Mouse (Mus musculus): ENCODE measurements around the gene Slc3a2. TPM values are rescaled to one million over a fixed set of nuclear protein-coding genes. Genes with fewer than 3 reads are reported as not detected.
A peak's percentile ranks its signal among the peaks of the same experiment; 100 is the strongest.
"Not testable (repeated sequence)": the region's sequence is repeated elsewhere in the genome, so short reads cannot be mapped to it uniquely, and the experiment has no call there.

Gene Slc3a2
- polyA plus RNA-seq, 1 experiment from 2014 or later, result 118 TPM

DNA sequence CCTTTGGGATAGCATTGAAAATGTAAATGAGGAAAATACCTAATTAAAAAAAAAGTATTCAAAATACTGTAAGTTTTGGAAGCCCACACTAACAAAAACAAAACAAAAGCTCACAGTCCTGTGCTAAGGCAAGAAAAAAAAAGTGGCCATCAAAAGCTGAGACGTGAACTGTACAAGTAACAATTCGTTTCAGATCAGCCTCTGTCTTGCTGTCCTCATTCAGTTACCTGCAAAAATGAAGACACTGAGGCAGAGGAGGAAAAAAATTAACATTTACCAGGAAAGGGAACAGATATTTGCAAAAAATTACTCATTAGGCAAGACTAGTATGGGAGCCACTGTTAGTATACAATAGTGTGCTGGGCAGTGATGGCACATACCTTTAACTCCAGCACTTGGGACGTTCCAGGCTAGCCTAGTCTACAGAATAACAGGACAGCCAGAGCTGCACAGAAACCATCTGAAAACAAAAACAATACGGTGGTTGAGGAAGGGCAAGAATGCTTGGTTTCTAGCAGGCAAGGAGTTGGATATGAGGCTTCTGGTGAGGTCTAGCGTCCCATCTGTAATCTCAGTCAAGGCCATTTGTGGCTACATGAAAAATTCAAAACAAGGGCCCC lies 4.4 kb upstream of the Slc3a2 start:
- Histone ChIP-seq H3K9me3 (replicated peaks) (no peaks in the 10 kb centered on the region), H3K27ac (peak overlapping the region; percentile 44; the same call in 1 of the 2 replicates), H3K4me1 (replicated peaks) (peaks cover 27% of the 10 kb centered on the region), H3K9ac (no peak overlapping the region), H3K27me3 (peaks cover under 1% of the 10 kb centered on the region; the same call in 1 of the 2 replicates), H3K4me3 (replicated peaks) (no peak overlapping the region), H3K4me2 (no peak overlapping the region), H3K36me3 (peaks cover 32% of the 10 kb centered on the region)
- no peak for DNase-seq
- no peak for ATAC-seq (ENCODE audit: low read depth)
- 8% methylated on average over 5 of the region's 5 CpGs for WGBS (ENCODE audit: insufficient replicate concordance)

GRCm38 (mm10) chr19:8726609-8727390 lies 3.6 kb upstream of the Slc3a2 start:
- H3K4me2 ChIP-seq, result peak overlapping the region; percentile 19; the same call in 1 of the 2 replicates
- no peak for DNase-seq
- peak; percentile 4; the same call in 1 of the 2 replicates for ATAC-seq (ENCODE audit: low read depth)
- H3K9ac ChIP-seq, result peak overlapping the region; percentile 86; the same call in 1 of the 2 replicates
- H3K4me1 ChIP-seq (replicated peaks), result peaks cover 32% of the 10 kb centered on the region
- H3K27me3 ChIP-seq, result no peaks in the 10 kb centered on the region
- peak overlapping the region; percentile 98 for H3K27ac ChIP-seq
- H3K36me3 ChIP-seq, result peaks cover 32% of the 10 kb centered on the region
- no peaks in the 10 kb centered on the region for H3K9me3 ChIP-seq (replicated peaks)
- WGBS (ENCODE audit: insufficient replicate concordance), result 11% methylated on average over 3 of the region's 3 CpGs
- peak overlapping the region; percentile 85; the same call in 1 of the 2 replicates for H3K4me3 ChIP-seq (replicated peaks)

DNA sequence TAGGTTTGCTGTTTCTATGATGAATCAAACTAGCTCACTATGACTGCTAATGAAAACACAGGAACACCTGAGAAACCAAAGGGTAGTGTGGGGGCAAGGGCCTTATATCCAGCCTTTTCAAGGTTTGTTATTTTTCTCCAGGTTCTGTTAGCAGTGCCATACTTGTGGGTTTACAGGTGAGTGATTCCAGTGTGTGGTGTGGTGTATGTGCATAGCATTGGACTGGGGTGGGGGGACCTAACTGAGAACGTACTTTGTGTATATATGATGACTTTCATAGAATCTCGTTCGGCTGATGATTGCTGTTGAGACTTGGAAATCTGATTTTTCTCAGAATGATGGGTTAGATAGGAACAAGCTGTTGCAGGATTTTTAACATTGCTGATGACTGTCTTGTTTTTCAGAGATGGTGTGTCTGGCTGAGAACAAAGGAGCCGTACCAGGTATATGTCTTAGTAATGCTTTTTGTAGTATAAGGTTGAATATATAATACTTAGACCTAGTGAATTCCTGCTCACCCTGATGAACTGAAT lies 2.0 kb upstream of the Slc3a2 start:
- WGBS (ENCODE audit: insufficient replicate concordance), result 27% methylated on average over 4 of the region's 4 CpGs

DNA sequence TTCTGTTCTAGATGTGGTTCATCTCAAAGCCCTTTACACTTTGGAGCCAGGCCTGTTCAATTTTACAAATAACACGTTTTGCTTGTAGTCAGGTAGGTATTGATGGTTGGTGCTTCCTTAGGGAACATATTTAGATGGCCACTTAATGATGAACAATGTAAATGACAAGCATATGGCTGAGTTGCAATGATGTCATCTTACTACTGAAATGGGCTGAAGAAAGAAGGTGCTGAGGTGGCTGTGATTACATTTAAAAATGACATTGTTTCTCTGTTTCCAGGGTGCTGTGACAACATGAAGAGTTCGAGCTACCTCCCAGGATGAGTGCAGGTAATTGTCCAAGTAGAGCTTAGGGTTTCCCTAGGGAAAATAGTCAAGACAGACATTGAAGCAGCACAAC lies 1.2 kb upstream of the Slc3a2 start:
- Histone ChIP-seq H3K4me1 (replicated peaks) (peaks cover 50% of the 10 kb centered on the region), H3K4me2 (peak overlapping the region; percentile 78), H3K27ac (peak overlapping the region; percentile 98), H3K4me3 (replicated peaks) (peak overlapping the region; percentile 85), H3K36me3 (peaks cover 32% of the 10 kb centered on the region), H3K27me3 (no peaks in the 10 kb centered on the region), H3K9ac (peak overlapping the region; percentile 86), H3K9me3 (replicated peaks) (no peaks in the 10 kb centered on the region)
- ATAC-seq (ENCODE audit: low read depth) (no peak), DNase-seq (no peak)
- 0% methylated on average over 2 of the region's 2 CpGs for WGBS (ENCODE audit: insufficient replicate concordance)

More for the DNA sequence above, 2.0 kb upstream of the Slc3a2 start:
- Histone ChIP-seq H3K27ac (peak overlapping the region; percentile 98), H3K27me3 (no peaks in the 10 kb centered on the region), H3K36me3 (peaks cover 32% of the 10 kb centered on the region), H3K9ac (peak overlapping the region; percentile 86), H3K4me3 (replicated peaks) (peak overlapping the region; percentile 85), H3K9me3 (replicated peaks) (no peaks in the 10 kb centered on the region), H3K4me1 (replicated peaks) (peaks cover 47% of the 10 kb centered on the region), H3K4me2 (peak overlapping the region; percentile 78)
- DNase-seq, result no peak
- ATAC-seq (ENCODE audit: low read depth), result no peak

GRCm38 (mm10) chr19:8723574-8724346 lies 591 bp upstream of the Slc3a2 start:
- Histone ChIP-seq H3K27ac (peak overlapping the region; percentile 98), H3K27me3 (no peaks in the 10 kb centered on the region), H3K4me3 (replicated peaks) (peak overlapping the region; percentile 85), H3K9ac (peak overlapping the region; percentile 86), H3K4me2 (peak overlapping the region; percentile 78), H3K9me3 (replicated peaks) (no peaks in the 10 kb centered on the region), H3K36me3 (peaks cover 32% of the 10 kb centered on the region), H3K4me1 (replicated peaks) (peaks cover 53% of the 10 kb centered on the region)
- WGBS (ENCODE audit: insufficient replicate concordance), result under 1% methylated on average over 20 of the region's 20 CpGs
- DNase-seq, result no peak
- ATAC-seq (ENCODE audit: low read depth), result no peak

DNA sequence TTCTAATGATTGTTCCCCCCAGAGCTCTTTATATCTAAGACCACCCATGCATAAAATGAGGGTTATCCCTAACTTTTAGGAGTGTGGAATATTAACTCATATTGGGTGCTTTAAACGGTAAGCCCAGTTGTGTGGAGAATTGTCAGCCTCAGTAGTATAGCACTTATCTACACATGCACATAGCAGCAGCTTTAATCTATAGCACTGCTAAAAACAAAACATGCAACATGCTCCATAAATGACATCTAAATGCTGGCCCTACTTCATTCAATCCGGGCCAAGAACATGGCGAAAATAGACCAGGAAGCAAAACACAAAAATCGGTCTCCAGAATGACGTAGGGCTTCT lies 636 bp downstream of the Slc3a2 start:
- under 1% methylated on average over 5 of the region's 5 CpGs for WGBS (ENCODE audit: insufficient replicate concordance)

DNA sequence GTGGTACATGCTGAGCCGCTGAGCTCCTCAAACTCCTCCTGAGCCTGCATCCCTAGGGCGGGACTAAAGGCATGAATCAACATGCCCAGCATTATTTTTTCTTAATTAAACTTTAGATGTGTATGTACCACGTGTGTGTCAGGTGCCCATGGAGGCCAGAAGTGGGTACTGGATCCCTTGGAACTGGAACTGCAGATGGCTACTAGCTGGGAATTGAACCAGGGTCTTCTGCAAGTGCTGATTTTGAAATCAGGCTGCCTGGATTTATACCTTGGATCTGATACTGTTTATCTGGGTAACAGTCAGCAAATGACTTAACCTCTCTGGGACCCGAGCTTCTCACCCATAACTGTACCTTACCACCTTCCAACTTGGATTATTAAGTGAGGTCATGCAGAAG lies 1.1 kb downstream of the Slc3a2 start:
- Histone ChIP-seq H3K4me1 (replicated peaks) (peaks cover 69% of the 10 kb centered on the region), H3K36me3 (peaks cover 31% of the 10 kb centered on the region), H3K27me3 (no peaks in the 10 kb centered on the region), H3K4me2 (peak overlapping the region; percentile 81), H3K4me3 (replicated peaks) (peak overlapping the region; percentile 85), H3K9me3 (replicated peaks) (no peaks in the 10 kb centered on the region), H3K9ac (peak overlapping the region; percentile 88), H3K27ac (peak overlapping the region; percentile 98)
- no peak for DNase-seq
- no peak for ATAC-seq (ENCODE audit: low read depth)
- WGBS (ENCODE audit: insufficient replicate concordance), result 43% methylated on average over 4 of the region's 4 CpGs

More for the DNA sequence above, 636 bp downstream of the Slc3a2 start:
- Histone ChIP-seq H3K4me2 (peak overlapping the region; percentile 81), H3K9me3 (replicated peaks) (no peaks in the 10 kb centered on the region), H3K27ac (peak overlapping the region; percentile 98), H3K4me3 (replicated peaks) (peak overlapping the region; percentile 85), H3K27me3 (no peaks in the 10 kb centered on the region), H3K4me1 (replicated peaks) (peaks cover 64% of the 10 kb centered on the region), H3K9ac (peak overlapping the region; percentile 88), H3K36me3 (peaks cover 32% of the 10 kb centered on the region)
- DNase-seq, result no peak
- peak; percentile 8; the same call in 1 of the 2 replicates for ATAC-seq (ENCODE audit: low read depth)

GRCm38 (mm10) chr19:8721378-8721777 lies 1.8 kb downstream of the Slc3a2 start:
- Histone ChIP-seq H3K27ac (peak overlapping the region; percentile 98), H3K9ac (peak overlapping the region; percentile 88), H3K27me3 (no peaks in the 10 kb centered on the region), H3K36me3 (peaks cover 25% of the 10 kb centered on the region), H3K4me1 (replicated peaks) (peaks cover 70% of the 10 kb centered on the region), H3K4me2 (peak overlapping the region; percentile 81), H3K9me3 (replicated peaks) (no peaks in the 10 kb centered on the region), H3K4me3 (replicated peaks) (peak overlapping the region; percentile 85)
- no peak for ATAC-seq (ENCODE audit: low read depth)
- WGBS (ENCODE audit: insufficient replicate concordance), result 24% methylated on average over 1 of the region's 1 CpGs
- DNase-seq, result no peak

DNA sequence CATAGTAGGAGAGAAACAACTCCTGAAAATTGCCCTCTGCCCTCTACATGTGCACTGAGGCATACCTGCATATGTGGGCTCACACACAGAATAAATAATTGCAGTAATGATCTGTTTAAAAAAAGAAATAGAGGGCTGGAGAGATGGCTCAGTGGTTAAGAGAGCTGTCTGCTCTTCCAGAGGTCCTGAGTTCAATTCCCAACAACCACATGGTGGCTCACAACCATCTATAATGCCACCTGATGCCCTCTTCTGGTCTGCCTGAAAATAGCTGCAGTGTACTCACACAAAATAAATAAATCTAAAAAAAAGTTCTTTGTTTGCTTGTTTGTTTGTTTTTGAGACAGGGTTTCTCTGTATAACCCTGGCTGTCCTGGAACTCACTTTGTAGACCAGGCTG lies 4.1 kb downstream of the Slc3a2 start:
- not testable (repeated sequence) for H3K4me2 ChIP-seq; H3K36me3 ChIP-seq; H3K4me3 ChIP-seq (replicated peaks); ATAC-seq (ENCODE audit: low read depth); H3K9me3 ChIP-seq (replicated peaks); H3K27me3 ChIP-seq; DNase-seq; H3K9ac ChIP-seq
- H3K4me1 ChIP-seq (replicated peaks), result peaks cover 71% of the 10 kb centered on the region
- H3K27ac ChIP-seq, result peak overlapping the region; percentile 48

DNA sequence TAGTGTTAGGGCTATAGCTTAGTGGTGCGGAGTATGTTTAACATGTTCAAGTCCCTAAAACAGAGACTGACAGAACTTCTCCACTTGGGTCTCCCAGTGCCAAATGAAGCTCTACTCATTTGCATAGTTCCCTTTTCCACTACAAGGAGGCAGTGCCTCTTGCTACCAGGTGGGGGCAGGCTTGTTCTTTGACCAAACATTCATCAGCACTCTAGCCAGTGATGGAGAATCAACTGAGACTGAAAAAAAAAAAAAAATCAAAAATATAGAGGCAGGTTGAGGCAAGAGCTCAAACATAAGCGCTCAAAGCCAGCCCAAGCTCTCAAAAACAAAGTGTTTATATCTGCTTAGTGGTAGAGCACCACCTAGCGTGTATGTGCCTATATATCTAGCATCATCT lies 4.8 kb downstream of the Slc3a2 start:
- no peaks in the 10 kb centered on the region for H3K27me3 ChIP-seq
- H3K4me3 ChIP-seq (replicated peaks), result no peak overlapping the region
- ATAC-seq (ENCODE audit: low read depth), result no peak
- WGBS (ENCODE audit: insufficient replicate concordance), result 57% methylated on average over 3 of the region's 3 CpGs
- DNase-seq, result peak; percentile 66
- no peak overlapping the region for H3K9ac ChIP-seq
- H3K9me3 ChIP-seq (replicated peaks), result no peaks in the 10 kb centered on the region
- H3K36me3 ChIP-seq, result no peaks in the 10 kb centered on the region
- peaks cover 72% of the 10 kb centered on the region for H3K4me1 ChIP-seq (replicated peaks)
- H3K4me2 ChIP-seq, result no peak overlapping the region
- H3K27ac ChIP-seq, result peak overlapping the region; percentile 99
